Mouse (Mus musculus) bone marrow macrophage, adult 2 months (primary cell): ENCODE data around the gene Gm21987.

Source experiments
- CTCF ChIP-seq: IDR thresholded peaks from 2 replicates; pipeline ENCODE4 v1.5.1; 2012; ENCODE audit warnings: low read depth, mild to moderate bottlenecking, low read length, moderate library complexity
- POLR2A ChIP-seq: IDR thresholded peaks from 2 replicates; pipeline ENCODE4 v1.6.1; 2012; ENCODE audit warnings: mild to moderate bottlenecking, low read depth, low read length, borderline replicate concordance

DNA sequence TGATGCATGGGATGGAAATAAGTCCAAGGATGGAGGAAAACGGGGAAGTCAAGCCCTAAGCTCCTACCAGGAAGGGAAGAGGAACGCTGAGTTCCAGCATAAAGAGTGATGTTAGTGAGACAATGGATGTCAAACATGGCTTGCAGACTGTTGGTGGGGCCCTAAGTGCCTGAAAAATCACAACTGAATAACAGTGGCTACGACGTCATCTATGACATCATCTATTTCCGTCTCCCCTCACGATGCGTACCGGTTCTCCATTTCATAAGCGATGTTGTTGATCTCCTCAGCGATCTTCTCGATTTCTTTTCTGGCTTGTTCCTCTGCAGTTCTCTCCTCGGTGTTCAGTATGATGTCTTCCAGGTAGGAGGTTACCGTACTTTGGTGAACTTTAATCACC is 44.5 kb upstream of the Gm21987 start:
- TF ChIP-seq CTCF (no peak), POLR2A (no peak)
